Mouse (Mus musculus) myocyte (in vitro differentiated cells): ENCODE data around the gene Cwc25. TPM values are rescaled to one million over a fixed set of nuclear protein-coding genes. Genes with fewer than 3 reads are reported as not detected.

Source experiments
- H3K27me3 ChIP-seq: one replicate; pipeline ENCODE4 v1.6.1; 2011; ENCODE audit not compliant: control insufficient read depth, insufficient read depth, insufficient read length
- H3K36me3 ChIP-seq: one replicate; pipeline ENCODE4 v1.6.1; 2011; ENCODE audit not compliant: control insufficient read depth, insufficient read depth
- H3K4me2 ChIP-seq: one replicate; pipeline ENCODE4 v1.6.1; 2011; ENCODE audit warnings: low read depth, control low read depth
- H3K4me3 ChIP-seq: one replicate; pipeline ENCODE4 v1.5.1; 2011; ENCODE audit warnings: mild to moderate bottlenecking, control low read depth, moderate library complexity
- H3K79me2 ChIP-seq: one replicate; pipeline ENCODE4 v1.6.1; 2011; ENCODE audit not compliant: control insufficient read depth, insufficient read depth
- H3ac ChIP-seq: one replicate; pipeline ENCODE4 v1.6.1; 2011; ENCODE audit not compliant: control insufficient read depth, insufficient read length
- CEBPB ChIP-seq: IDR thresholded peaks from 2 replicates; pipeline ENCODE4 v1.6.1; 2011; ENCODE audit warnings: mild to moderate bottlenecking, moderate library complexity; ENCODE audit not compliant: poor library complexity, insufficient read depth, severe bottlenecking
- E2F4 ChIP-seq: IDR thresholded peaks from one replicate; pipeline ENCODE4 v1.6.1; 2011; ENCODE audit warnings: mild to moderate bottlenecking, control low read depth, moderate library complexity; ENCODE audit not compliant: insufficient read depth
- MAX ChIP-seq: IDR thresholded peaks from one replicate; pipeline ENCODE4 v1.6.1; 2011; ENCODE audit warnings: low read depth, mild to moderate bottlenecking, control low read depth
- MYOD1 ChIP-seq, 3 experiments: IDR thresholded peaks; one replicate each; pipeline ENCODE4 v1.6.1; 2011; ENCODE audit warnings: control low read depth in 2 of 3, low read depth in 2 of 3, mild to moderate bottlenecking in 2 of 3, moderate library complexity in 1 of 3; ENCODE audit not compliant: insufficient read length in 2 of 3, control insufficient read depth in 1 of 3
- MYOG ChIP-seq, 3 experiments: IDR thresholded peaks; one replicate each; pipeline ENCODE4 v1.6.1; 2011; ENCODE audit warnings: control low read depth in 2 of 3, low read depth in 2 of 3, mild to moderate bottlenecking in 2 of 3; ENCODE audit not compliant: insufficient read length in 2 of 3, control insufficient read depth in 1 of 3, insufficient read depth in 1 of 3
- POLR2A ChIP-seq: IDR thresholded peaks from one replicate; pipeline ENCODE4 v1.6.1; 2011; ENCODE audit warnings: low read depth, mild to moderate bottlenecking, control low read depth, moderate library complexity; ENCODE audit not compliant: insufficient read length
- POLR2AphosphoS2 ChIP-seq: IDR thresholded peaks from one replicate; pipeline ENCODE4 v1.6.1; 2011; ENCODE audit warnings: low read depth, control low read depth; ENCODE audit not compliant: insufficient read length
- REST ChIP-seq: IDR thresholded peaks from one replicate; pipeline ENCODE4 v1.6.1; 2011; ENCODE audit warnings: mild to moderate bottlenecking, control low read depth, moderate library complexity; ENCODE audit not compliant: insufficient read depth, insufficient read length
- SRF ChIP-seq: IDR thresholded peaks from one replicate; pipeline ENCODE4 v1.6.1; 2011; ENCODE audit warnings: low read depth; ENCODE audit not compliant: control insufficient read depth, insufficient read length
- TCF12 ChIP-seq: IDR thresholded peaks from one replicate; pipeline ENCODE4 v1.6.1; 2011; ENCODE audit warnings: mild to moderate bottlenecking, control low read depth; ENCODE audit not compliant: poor library complexity, insufficient read depth, severe bottlenecking
- TCF3 ChIP-seq: IDR thresholded peaks from one replicate; pipeline ENCODE4 v1.6.1; 2011; ENCODE audit warnings: low read depth, control low read depth; ENCODE audit not compliant: insufficient read length
- USF1 ChIP-seq: IDR thresholded peaks from one replicate; pipeline ENCODE4 v1.6.1; 2011; ENCODE audit warnings: low read depth, mild to moderate bottlenecking, control low read depth, moderate library complexity
- polyA plus RNA-seq: library from polyadenylated mRNA; unstranded; fragments of >200 nt; fragmentation: generic; extraction: Trizol; gene quantifications from one replicate; pipeline ENCODE4 v1.2.1, GENCODE M21; 2012; ENCODE audit warnings: missing spikeins

Cwc25 gene
- polyA plus RNA-seq, 1 experiment, result 8.9 TPM

DNA sequence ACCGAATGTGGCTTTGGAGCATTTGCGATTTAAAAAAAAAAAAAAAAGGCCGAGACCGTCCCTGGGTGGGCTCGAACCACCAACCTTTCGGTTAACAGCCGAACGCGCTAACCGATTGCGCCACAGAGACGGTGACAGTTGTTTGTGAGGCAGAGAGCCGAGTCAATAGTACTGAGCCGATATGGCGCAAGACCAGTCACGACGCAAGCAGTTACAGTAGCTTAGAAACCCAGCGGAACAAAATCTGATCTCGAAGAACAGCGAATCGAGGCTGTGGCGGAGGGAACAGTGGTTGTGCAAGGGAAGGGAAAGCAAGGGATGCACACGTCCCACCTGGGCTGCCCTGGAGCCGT lies 64.0 kb downstream of the Cwc25 start:
- Histone ChIP-seq H3K4me3 (peak overlapping the region; percentile 85), H3K36me3 (no peaks in the 10 kb centered on the region), H3K4me2 (peak overlapping the region; percentile 92), H3ac (peak overlapping the region; percentile 36), H3K79me2 (peaks cover 44% of the 10 kb centered on the region), H3K27me3 (no peaks in the 10 kb centered on the region)
- TF ChIP-seq SRF (no peak), TCF12 (no peak), POLR2A (peak; percentile 38), POLR2AphosphoS2 (no peak), TCF3 (no peak), MYOG (IDR thresholded peaks at IDR 0.05; ENCODE audit: control insufficient read depth in 1 of 3, insufficient read depth in 1 of 3, insufficient read length in 2 of 3, low read depth in 2 of 3) (no peak), MYOD1 (IDR thresholded peaks at IDR 0.05; ENCODE audit: control insufficient read depth in 1 of 3, insufficient read length in 2 of 3, low read depth in 2 of 3) (peak in 1 of 3 experiments; percentile 20), MAX (no peak), CEBPB (peak; percentile 94), E2F4 (no peak), USF1 (no peak), REST (no peak)

DNA sequence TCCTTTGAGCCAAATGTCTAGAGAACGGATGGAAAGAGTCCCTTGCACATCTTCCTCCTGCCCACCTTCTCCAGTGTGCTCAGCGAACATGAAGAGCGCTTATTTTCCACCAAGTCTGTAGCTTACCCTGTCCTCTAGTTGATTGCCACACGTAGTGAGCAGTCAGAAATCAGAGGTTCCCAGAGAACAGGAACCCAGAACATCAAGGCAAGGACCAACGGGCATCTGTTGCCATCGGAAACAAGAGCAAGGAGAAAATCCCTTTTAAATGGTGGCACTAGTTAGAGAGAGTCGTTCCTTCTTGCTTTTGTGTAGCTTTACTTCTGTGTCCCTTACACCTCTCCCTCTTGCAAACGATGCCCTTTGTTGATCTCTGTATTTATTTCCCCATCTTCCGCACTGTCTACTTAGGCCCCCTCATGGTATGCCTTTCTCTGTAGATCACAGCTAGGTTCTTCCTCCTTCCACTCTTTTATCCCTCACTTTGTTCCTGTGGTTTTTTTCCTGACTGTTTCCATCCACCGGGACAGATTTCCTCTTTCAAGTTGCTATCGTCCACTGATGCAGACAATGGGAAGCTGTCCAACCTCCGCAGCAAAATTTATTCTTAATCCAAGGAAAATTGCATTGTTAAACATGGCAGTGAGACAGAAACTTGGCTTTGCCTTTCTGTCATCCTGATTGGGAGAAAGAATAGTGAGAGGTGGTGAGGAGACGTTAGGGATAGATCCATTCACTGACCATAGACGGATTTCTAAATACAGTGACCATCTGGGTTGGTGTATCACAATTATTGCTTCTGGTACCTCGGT lies 64.6 kb downstream of the Cwc25 start:
- Histone ChIP-seq H3K4me3 (peak overlapping the region; percentile 89), H3K79me2 (peaks cover 49% of the 10 kb centered on the region), H3K36me3 (no peaks in the 10 kb centered on the region), H3ac (peak overlapping the region; percentile 36), H3K4me2 (peak overlapping the region; percentile 92), H3K27me3 (no peaks in the 10 kb centered on the region)
- TF ChIP-seq POLR2AphosphoS2, result no peak
- no peak for TF ChIP-seq MYOG (IDR thresholded peaks at IDR 0.05; ENCODE audit: control insufficient read depth in 1 of 3, insufficient read depth in 1 of 3, insufficient read length in 2 of 3, low read depth in 2 of 3)
- no peak for TF ChIP-seq USF1
- TF ChIP-seq MYOD1 (IDR thresholded peaks at IDR 0.05; ENCODE audit: control insufficient read depth in 1 of 3, insufficient read length in 2 of 3, low read depth in 2 of 3), result no peak
- TF ChIP-seq POLR2A, result no peak
- no peak for TF ChIP-seq REST
- TF ChIP-seq MAX, result no peak
- TF ChIP-seq E2F4, result no peak
- TF ChIP-seq SRF, result no peak
- TF ChIP-seq CEBPB, result no peak
- TF ChIP-seq TCF12, result no peak
- TF ChIP-seq TCF3, result no peak

DNA sequence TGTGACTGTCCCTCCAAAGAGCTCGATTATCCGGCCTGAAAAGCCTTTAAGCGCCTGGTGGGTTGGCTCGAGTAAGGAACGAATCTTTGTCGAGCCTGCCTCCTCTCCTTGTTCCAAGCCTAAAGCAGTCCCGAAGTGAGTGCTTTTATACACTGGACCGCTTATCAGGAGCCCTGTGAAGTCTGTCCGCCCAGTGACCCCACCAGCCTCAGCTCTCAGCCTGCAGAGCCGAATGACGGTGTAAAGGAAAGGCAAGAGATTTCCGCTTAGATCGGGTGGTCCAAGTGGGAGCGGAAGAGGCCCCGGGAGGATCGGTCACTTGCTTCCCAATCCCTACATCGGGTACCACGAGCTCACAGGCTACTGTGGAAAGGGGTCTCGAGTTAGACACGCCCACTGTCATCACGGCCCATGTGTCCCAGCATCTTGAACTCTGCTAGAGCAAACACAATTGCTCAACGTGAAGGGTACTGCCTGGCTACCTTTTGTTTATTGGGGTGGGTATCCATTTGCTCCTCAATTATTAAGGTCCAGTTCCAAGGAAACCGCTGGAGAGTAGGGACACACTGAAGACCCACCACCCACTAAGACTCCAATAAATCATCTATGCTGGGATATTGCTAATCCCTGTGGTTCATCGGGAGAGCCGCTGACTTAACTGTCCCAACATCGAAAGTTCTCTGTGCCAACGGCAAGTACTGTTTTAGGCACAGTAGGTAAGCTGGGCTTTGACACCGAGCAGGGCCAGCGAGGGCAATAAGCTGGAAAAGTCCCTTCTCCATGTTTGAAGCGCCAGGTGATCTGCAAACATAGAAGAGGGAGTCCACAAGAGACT lies 65.4 kb downstream of the Cwc25 start:
- no peaks in the 10 kb centered on the region for H3K27me3 ChIP-seq
- H3K4me3 ChIP-seq, result peak overlapping the region; percentile 89
- H3K4me2 ChIP-seq, result peak overlapping the region; percentile 93
- TF ChIP-seq REST, result no peak
- TF ChIP-seq CEBPB, result no peak
- TF ChIP-seq TCF12, result no peak
- no peak for TF ChIP-seq MYOG (IDR thresholded peaks at IDR 0.05; ENCODE audit: control insufficient read depth in 1 of 3, insufficient read depth in 1 of 3, insufficient read length in 2 of 3, low read depth in 2 of 3)
- no peak for TF ChIP-seq USF1
- no peak for TF ChIP-seq TCF3
- TF ChIP-seq MYOD1 (IDR thresholded peaks at IDR 0.05; ENCODE audit: control insufficient read depth in 1 of 3, insufficient read length in 2 of 3, low read depth in 2 of 3), result no peak
- TF ChIP-seq MAX, result no peak
- no peak for TF ChIP-seq POLR2AphosphoS2
- no peak for TF ChIP-seq E2F4
- peak overlapping the region; percentile 26 for H3ac ChIP-seq
- H3K79me2 ChIP-seq, result peaks cover 55% of the 10 kb centered on the region
- H3K36me3 ChIP-seq, result no peaks in the 10 kb centered on the region

DNA sequence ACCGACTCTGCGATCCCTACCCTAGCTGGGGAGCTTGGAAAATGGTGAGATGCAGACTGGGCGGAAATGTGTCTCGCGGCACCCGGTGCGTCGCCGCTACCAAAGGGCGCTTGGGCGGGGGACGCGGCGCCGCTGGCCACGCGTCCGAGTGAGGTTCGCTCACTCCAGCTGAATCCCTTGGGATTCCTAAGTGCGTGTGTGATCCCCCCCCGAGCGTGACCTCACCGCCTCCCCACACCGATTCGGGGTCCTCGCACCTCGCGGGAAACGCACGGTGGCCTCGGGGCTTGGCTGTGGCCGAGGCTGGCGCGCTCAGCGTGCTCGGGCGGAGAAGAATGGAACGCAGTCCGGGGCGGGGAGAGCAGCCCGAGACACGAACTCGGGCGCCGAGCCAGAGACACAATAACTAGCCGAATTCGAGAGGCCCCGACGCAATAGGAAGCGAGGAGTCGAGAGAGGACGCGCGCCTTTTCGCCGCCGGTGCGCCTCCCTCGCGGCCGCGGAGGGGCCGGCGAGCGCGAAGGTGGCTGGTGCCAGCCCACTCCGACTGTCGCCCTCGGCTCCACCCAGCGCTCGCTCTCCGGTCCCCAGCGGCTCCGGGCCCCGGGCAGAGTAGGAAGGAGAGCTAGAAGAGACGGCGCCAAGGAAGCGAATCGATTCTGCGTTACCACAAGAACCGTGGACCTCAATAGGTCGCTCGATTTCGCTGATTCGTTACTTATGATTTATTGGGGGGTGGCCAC lies 66.2 kb downstream of the Cwc25 start, which contains the start of gene Pcgf2:
Gene Pcgf2 (minus strand): TSS at position 495 of the 743 bp plus-strand sequence.
- H3K4me3 ChIP-seq, result peak within 1 kb of the TSS; percentile 89
- H3K36me3 ChIP-seq, result no peaks in the 10 kb centered on the region
- peaks cover 57% of the 10 kb centered on the region for H3K79me2 ChIP-seq
- H3ac ChIP-seq, result peak within 1 kb of the TSS; percentile 26
- H3K27me3 ChIP-seq, result no peaks in the 10 kb centered on the region
- H3K4me2 ChIP-seq, result peak within 1 kb of the TSS; percentile 93
- TF ChIP-seq SRF, result no peak
- TF ChIP-seq MAX, result no peak
- no peak for TF ChIP-seq REST
- TF ChIP-seq MYOG (IDR thresholded peaks at IDR 0.05; ENCODE audit: control insufficient read depth in 1 of 3, insufficient read depth in 1 of 3, insufficient read length in 2 of 3, low read depth in 2 of 3), result peak in 1 of 3 experiments; percentile 2
- TF ChIP-seq POLR2A, result peak; percentile 68
- TF ChIP-seq MYOD1 (IDR thresholded peaks at IDR 0.05; ENCODE audit: control insufficient read depth in 1 of 3, insufficient read length in 2 of 3, low read depth in 2 of 3), result peak in 1 of 3 experiments; percentile 26
- TF ChIP-seq CEBPB, result no peak
- peak; percentile 81 for TF ChIP-seq POLR2AphosphoS2
- TF ChIP-seq TCF12, result no peak
- no peak for TF ChIP-seq TCF3
- TF ChIP-seq USF1, result no peak
- no peak for TF ChIP-seq E2F4
